Mouse (Mus musculus): ENCODE results near the gene Tenm2.

Gene Tenm2

DNA sequence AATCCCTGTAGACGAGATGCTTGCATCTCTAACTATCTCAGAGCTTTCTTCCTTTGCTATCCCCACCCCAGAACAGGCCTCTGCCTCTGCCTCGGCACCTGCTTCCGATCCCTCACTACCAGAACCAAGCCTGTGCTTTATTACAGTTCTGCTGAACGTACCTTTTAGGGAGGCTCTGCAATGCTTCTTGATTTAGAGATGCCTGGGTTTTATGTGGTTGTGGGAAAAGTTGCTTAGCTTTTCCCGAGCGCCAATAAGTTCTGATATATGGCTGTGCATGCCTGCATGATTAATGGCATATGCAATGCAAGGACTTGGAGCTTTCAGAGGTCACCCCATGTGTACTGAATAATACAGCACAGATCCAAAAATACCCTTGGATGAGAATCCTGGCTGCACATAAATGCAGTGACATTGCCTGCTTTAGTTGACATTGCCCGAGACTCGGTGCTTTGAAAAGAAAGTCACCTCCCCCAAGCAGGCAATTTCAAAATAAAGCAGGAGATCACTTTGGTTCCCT is 1114.3 kb downstream of the Tenm2 start:
- DNase-seq (ENCODE audit: low spot score) = no peak

- DNase-seq (ENCODE audit: low spot score) = no peak
Observed at GRCm38 (mm10) chr11:36120591-36121409, 1115.0 kb downstream of the Tenm2 start.

DNA sequence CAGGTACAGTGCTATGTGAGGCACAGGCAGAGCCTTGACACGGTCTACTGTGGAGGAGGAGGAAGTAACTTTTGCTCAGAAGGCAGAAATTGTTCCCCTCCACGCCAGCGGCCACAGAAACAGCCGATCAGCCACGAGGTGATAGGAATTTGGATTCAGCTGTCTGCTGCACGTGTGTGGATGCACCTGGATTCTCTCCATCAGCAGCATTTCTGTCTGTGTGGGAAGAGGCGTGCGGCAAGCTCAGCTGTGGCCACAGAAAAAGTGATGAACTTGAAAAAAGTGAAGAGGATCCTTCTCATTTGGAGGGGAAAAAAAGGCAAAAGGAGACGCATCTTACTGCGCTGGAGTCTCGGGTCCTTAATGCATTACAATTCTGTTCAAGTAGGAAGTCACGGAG is 1122.4 kb downstream of the Tenm2 start:
- no peak for DNase-seq (ENCODE audit: low spot score)

- DNase-seq (ENCODE audit: low spot score) = no peak
Observed at GRCm38 (mm10) chr11:36108970-36109731, 1126.6 kb downstream of the Tenm2 start.

GRCm38 (mm10) chr11:36107840-36108239 is 1127.9 kb downstream of the Tenm2 start:
- DNase-seq (ENCODE audit: low spot score) = no peak

DNA sequence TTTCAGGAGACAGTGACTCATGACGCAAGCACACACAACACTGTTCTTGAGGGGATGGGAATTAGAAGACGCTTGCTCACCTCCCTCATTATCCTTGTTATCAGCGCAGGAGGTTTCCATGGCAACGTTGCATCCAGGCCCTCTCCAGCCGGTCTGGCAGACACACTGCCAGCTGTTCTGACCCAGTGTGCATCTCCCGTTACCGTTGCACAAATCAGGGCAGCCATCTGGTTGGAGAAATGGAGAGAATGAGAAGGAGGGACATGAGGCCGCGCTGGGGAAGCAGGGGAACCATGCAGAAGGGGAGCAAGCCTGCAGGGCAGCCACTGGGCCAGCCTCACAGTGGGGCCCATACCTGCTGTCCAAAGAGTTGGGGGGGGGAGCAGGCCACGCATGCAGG is 1129.1 kb downstream of the Tenm2 start:
- DNase-seq (ENCODE audit: low spot score) = no peak

GRCm38 (mm10) chr11:36103556-36103955 is 1132.2 kb downstream of the Tenm2 start:
- DNase-seq (ENCODE audit: low spot score) = no peak

GRCm38 (mm10) chr11:36096219-36096618 is 1139.5 kb downstream of the Tenm2 start:
- DNase-seq (ENCODE audit: low spot score) = no peak

- DNase-seq (ENCODE audit: low spot score) = no peak
Observed at GRCm38 (mm10) chr11:36090210-36090609, 1145.6 kb downstream of the Tenm2 start.

DNA sequence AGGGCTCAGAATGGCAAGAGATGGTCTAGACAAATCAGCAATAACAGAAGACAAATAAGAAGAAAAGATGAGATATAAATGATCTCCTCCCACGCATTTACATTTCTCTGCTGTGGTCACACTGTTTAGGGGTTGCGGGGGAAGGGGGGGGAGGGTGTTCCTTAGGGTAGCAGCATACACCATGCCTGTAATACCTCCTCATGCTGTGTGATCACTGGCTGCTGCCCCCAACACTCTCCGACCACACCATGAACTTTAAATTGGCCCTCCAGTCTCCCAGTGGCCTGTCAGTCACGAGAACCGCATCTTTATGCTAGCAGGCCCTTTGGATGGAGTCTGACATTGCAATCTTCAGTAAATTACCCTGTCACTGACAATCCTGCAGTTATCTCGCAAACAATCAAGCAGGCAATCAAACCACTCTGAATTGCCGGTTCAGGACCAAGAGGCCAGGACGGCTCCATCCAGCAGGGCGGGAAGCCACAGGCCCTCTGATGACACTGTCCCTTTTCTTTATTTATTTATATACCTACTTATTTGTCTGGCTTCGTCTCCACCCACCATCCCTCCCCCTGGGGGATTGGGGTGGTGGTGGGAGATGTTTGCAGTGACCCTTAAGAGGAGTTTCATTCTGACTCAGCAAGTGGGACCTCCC is 1154.2 kb downstream of the Tenm2 start:
- DNase-seq (ENCODE audit: low spot score) = no peak

DNA sequence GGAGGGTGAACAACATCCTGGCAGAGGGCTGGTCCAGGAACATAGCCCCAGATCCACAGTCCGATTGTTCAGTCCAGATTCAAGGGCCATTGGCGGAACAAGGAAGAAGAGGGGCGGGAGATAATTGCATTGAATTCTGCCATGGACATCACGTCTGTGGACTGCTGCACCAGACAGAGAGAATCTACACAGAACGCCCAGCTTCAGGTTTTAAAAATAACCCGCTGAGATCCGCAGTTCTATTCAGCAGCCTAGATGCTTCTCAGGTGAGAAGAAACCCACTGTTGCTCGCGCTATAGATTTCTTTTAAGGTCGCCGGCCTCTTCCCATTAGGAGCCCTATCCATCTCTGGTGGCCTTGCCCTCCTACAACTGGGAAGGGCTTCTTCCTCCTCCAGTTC is 1155.0 kb downstream of the Tenm2 start:
- DNase-seq (ENCODE audit: low spot score) = no peak

DNA sequence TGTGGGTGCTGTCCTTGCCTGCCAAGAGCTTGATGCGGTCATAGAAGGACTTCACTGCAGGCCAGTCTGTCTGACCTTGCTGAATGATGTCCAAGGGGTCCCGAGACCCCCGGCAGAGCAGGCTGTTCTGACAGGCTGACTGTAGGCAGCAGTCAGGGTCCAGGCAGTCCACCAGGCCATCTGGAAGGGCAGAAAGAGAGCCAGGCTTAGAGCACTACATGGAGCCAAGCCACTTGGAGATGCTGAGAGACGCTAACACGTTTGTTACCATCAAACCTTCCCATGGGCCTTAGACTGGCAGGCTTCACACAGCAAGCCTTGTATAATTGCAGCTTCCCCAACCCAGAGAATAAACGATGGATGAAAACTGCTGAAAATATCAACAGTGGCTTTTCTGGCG is 1157.4 kb downstream of the Tenm2 start:
- DNase-seq (ENCODE audit: low spot score) = no peak

DNA sequence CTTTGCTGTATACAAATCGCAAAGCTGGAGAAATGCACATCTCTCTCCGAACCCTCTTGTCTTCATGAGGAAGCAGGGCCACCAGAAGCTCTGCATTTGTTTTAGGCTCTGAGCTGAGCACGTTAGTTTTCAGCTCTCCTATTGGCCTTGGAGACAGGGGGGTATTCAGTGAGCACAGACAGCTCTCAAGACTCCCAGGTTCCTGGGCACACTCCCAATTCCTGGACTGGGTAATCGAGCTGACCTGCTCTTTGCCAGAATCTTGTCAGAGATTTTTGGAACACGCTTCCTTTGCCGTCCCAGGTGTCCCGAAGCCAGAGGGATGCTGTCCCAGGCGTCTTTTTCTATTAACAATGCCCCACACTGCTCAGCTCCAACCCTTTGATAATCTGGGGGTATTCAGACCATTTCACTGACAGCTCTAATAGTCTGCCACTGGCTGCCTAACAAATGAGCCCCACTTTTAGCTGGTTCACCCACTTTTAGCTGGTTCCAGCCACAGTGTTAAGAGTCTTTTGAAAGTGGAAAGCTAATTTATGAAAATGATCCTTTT is 1161.7 kb downstream of the Tenm2 start:
- DNase-seq (ENCODE audit: low spot score) = no peak

DNA sequence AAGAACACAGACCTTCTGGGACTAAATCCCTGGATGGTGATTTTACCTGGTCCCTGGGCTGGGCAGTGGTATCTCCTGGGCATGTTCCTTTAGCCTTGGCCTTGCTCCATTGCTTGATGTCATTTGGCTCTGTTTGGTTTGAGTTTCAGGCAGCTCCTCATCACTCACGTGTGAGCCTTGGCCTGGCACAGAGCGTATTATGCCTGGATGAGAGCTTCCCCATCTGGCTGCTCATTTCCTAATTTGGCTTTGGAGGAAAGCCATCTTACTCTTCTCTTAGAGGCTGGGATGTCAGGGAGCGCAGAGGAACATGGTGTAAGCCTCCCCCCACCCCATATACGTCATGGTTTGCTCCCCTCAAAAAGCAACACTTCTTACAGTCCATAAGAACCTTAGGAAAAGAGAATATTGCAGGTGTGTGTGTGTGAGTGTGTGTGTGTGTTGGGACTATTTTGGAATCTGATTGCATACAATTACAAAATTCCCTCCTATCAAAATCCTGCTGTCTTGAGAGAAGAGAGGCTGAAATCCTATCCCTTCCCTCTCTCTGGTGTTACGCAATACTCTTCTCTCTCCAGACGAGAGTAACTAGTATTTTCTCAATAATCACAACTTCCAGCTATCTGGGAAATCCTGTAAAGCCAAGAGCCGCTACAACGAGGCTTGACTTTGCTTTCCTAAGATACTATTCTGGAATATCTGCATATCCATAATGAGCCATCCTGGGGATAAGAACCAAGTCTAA is 1162.5 kb downstream of the Tenm2 start:
- DNase-seq (ENCODE audit: low spot score) = no peak

DNA sequence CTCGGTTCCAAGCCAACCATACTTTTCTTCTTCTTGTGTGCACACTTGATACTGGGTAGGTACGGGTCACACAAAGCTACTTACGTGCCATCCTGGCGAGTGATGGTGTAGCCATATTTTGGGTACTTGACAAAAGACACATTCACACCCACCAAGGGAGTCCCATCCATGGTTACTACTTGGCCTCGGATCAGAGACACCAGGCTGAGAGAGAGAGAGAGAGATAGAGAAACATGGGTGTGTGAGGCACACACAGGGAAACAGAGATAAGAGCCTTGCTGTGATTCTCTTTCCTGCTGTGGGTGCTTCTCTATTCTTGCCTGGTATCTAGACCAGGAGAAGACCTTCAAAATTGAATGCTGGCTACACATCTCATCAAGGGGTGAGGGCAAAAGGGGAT is 1163.1 kb downstream of the Tenm2 start:
- DNase-seq (ENCODE audit: low spot score) = no peak

DNA sequence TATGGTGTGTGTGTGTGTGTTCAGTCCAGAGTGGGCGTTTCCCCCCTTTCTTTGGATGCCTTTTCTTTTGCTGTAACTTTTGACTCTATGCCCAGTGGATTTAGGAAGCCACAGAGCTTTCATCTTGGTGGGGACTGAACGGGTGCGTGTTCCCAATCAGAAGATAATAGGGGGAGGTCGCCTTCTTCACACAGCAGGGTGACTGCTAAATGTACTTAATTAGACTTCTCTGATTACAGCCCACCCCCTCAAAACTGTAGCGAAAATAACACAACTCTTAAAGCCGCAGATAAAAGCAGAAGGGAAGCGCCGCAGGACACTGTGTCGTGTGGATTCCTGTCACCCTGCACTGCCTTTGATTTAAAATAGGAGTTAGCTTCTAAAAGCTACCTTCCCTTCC is 1163.7 kb downstream of the Tenm2 start:
- no peak for DNase-seq (ENCODE audit: low spot score)

GRCm38 (mm10) chr11:36059325-36059843 is 1176.4 kb downstream of the Tenm2 start:
- no peak for DNase-seq (ENCODE audit: low spot score)

- DNase-seq (ENCODE audit: low spot score) = no peak
Observed at GRCm38 (mm10) chr11:36056525-36056924, 1179.2 kb downstream of the Tenm2 start.

DNA sequence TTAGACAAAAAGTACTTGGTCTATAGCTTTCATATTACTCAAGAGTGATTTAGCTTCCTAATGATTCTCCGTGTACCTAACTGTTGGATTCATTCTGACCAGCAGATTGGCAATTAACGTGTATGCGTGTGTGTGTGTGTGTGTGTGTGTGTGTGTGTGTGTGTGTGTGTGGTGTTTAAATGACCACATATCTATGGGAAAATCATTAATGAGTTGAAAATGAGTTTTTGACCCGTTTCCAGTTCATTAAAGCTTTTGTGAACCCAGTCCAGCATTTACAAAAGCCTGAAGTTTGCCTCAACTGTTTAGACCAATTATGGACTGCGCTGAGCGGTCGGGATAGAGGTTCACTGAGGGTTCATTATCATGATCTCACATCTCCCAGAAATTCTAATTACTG is 1181.4 kb downstream of the Tenm2 start:
- no peak for DNase-seq (ENCODE audit: low spot score)

- no peak for DNase-seq (ENCODE audit: low spot score)
Observed at GRCm38 (mm10) chr11:36053457-36053856, 1182.3 kb downstream of the Tenm2 start.

- no peak for DNase-seq (ENCODE audit: low spot score)
Observed at GRCm38 (mm10) chr11:36052598-36052997, 1183.2 kb downstream of the Tenm2 start.
